Mouse (Mus musculus) MEL (cell line): Measurements from ENCODE around the gene Mgst3. TPM values are rescaled to one million over a fixed set of nuclear protein-coding genes. Genes with fewer than 3 reads are reported as not detected.

Source experiments
- DNase-seq: peaks from one replicate; pipeline ENCODE4 v3.0.0; 2011; ENCODE audit warnings: low read depth, low spot score
- H3K27ac ChIP-seq: 2 replicates; pipeline ENCODE4 v1.5.1; 2012; ENCODE audit warnings: low read depth, mild to moderate bottlenecking, control low read depth, low read length, moderate library complexity; ENCODE audit not compliant: control insufficient read depth
- H3K27me3 ChIP-seq, 2 experiments: fragments of 150-350 bp in 1 of 2; sonication (generic) in 1 of 2; 2 replicates each; pipeline ENCODE4 v1.6.1; 2012; ENCODE audit warnings: low read length in 2 of 2, mild to moderate bottlenecking in 2 of 2, improper control_type of control experiment in 1 of 2, moderate library complexity in 1 of 2; ENCODE audit not compliant: insufficient read depth in 2 of 2, control insufficient read depth in 1 of 2
- H3K36me3 ChIP-seq, 2 experiments: 2 replicates each; pipeline ENCODE4 v1.6.1; 2012 to 2014; ENCODE audit warnings: low read length in 2 of 2, improper control_type of control experiment in 1 of 2, inconsistent platforms in 1 of 2, mild to moderate bottlenecking in 1 of 2; ENCODE audit not compliant: insufficient read depth in 2 of 2, control insufficient read depth in 1 of 2
- H3K4me1 ChIP-seq, 2 experiments: fragments of 150-350 bp in 1 of 2; sonication (generic) in 1 of 2; 2 replicates each; pipeline ENCODE4 v1.6.1; 2012; ENCODE audit warnings: low read length in 2 of 2, improper control_type of control experiment in 1 of 2, mild to moderate bottlenecking in 1 of 2; ENCODE audit not compliant: insufficient read depth in 2 of 2, control insufficient read depth in 1 of 2
- H3K4me3 ChIP-seq, 2 experiments: fragments of 150-350 bp in 1 of 2; sonication (generic) in 1 of 2; 2 replicates each; pipeline ENCODE4 v1.5.1; 2012; ENCODE audit warnings: low read depth in 2 of 2, low read length in 2 of 2, mild to moderate bottlenecking in 2 of 2, moderate library complexity in 2 of 2, control low read depth in 1 of 2, improper control_type of control experiment in 1 of 2; ENCODE audit not compliant: control insufficient read depth in 1 of 2, insufficient read depth in 1 of 2
- H3K79me2 ChIP-seq: 2 replicates; pipeline ENCODE4 v1.6.1; 2012; ENCODE audit warnings: mild to moderate bottlenecking, low read length, moderate library complexity; ENCODE audit not compliant: control insufficient read depth, poor library complexity, insufficient read depth
- H3K9ac ChIP-seq: 2 replicates; pipeline ENCODE4 v1.6.1; 2012; ENCODE audit warnings: low read depth, mild to moderate bottlenecking, control low read depth, low read length, moderate library complexity; ENCODE audit not compliant: control insufficient read depth, poor library complexity, severe bottlenecking
- H3K9me3 ChIP-seq: fragments of 150-350 bp; sonication (generic); replicated peaks from 2 replicates; pipeline ENCODE4 v1.6.1; 2012; ENCODE audit warnings: mild to moderate bottlenecking, low read length, improper control_type of control experiment, moderate library complexity; ENCODE audit not compliant: insufficient read depth
- BHLHE40 ChIP-seq: IDR thresholded peaks from 2 replicates; pipeline ENCODE4 v1.6.1; 2012; ENCODE audit warnings: low read depth, mild to moderate bottlenecking, inconsistent platforms, low read length, improper control_type of control experiment, borderline replicate concordance
- CHD1 ChIP-seq: IDR thresholded peaks from 2 replicates; pipeline ENCODE4 v1.6.1; 2012; ENCODE audit warnings: low read depth, mild to moderate bottlenecking, inconsistent platforms, low read length, improper control_type of control experiment
- CHD2 ChIP-seq: IDR thresholded peaks from 2 replicates; pipeline ENCODE4 v1.6.1; 2011; ENCODE audit warnings: low read length, improper control_type of control experiment
- CTCF ChIP-seq, 3 experiments: IDR thresholded peaks in 2 of 3; conservative IDR thresholded peaks in 1 of 3; 2 replicates each; pipeline ENCODE4 v1.5.1; 2011 to 2012; ENCODE audit warnings: low read length in 3 of 3, low read depth in 2 of 3, mild to moderate bottlenecking in 2 of 3, improper control_type of control experiment in 1 of 3, inconsistent platforms in 1 of 3, mixed read lengths in 1 of 3, moderate library complexity in 1 of 3; ENCODE audit not compliant: control insufficient read depth in 1 of 3, insufficient read depth in 1 of 3, poor library complexity in 1 of 3, severe bottlenecking in 1 of 3
- E2F4 ChIP-seq: IDR thresholded peaks from 2 replicates; pipeline ENCODE4 v1.6.1; 2011; ENCODE audit warnings: low read depth, low read length, improper control_type of control experiment, borderline replicate concordance
- ELF1 ChIP-seq: IDR thresholded peaks from 2 replicates; pipeline ENCODE4 v1.6.1; 2014; ENCODE audit warnings: low read depth, mild to moderate bottlenecking, inconsistent platforms, low read length, improper control_type of control experiment, moderate library complexity
- EP300 ChIP-seq, 2 experiments: IDR thresholded peaks; 2 replicates each; pipeline ENCODE4 v1.6.1; 2011; ENCODE audit warnings: improper control_type of control experiment in 2 of 2, low read length in 2 of 2, low read depth in 1 of 2, mild to moderate bottlenecking in 1 of 2
- ETS1 ChIP-seq: IDR thresholded peaks from 2 replicates; pipeline ENCODE4 v1.6.1; 2012; ENCODE audit warnings: low read depth, mild to moderate bottlenecking, inconsistent platforms, low read length, improper control_type of control experiment, moderate library complexity
- GATA1 ChIP-seq: IDR thresholded peaks from 2 replicates; pipeline ENCODE4 v1.6.1; 2011; ENCODE audit warnings: low read depth, low read length, improper control_type of control experiment
- HCFC1 ChIP-seq: IDR thresholded peaks from 2 replicates; pipeline ENCODE4 v1.6.1; 2012; ENCODE audit warnings: low read depth, mild to moderate bottlenecking, inconsistent platforms, low read length, improper control_type of control experiment, moderate library complexity
- JUND ChIP-seq: IDR thresholded peaks from 2 replicates; pipeline ENCODE4 v1.6.1; 2011; ENCODE audit warnings: low read depth, mild to moderate bottlenecking, improper control_type of control experiment, low read length
- KAT2A ChIP-seq: conservative IDR thresholded peaks from 2 replicates; pipeline ENCODE4 v1.6.1; 2012; ENCODE audit warnings: low read depth, low read length, improper control_type of control experiment, inconsistent platforms
- MAFK ChIP-seq: IDR thresholded peaks from 2 replicates; pipeline ENCODE4 v1.6.1; 2011; ENCODE audit warnings: low read depth, mild to moderate bottlenecking, low read length, improper control_type of control experiment, borderline replicate concordance
- MAX ChIP-seq: IDR thresholded peaks from 2 replicates; pipeline ENCODE4 v1.6.1; 2011; ENCODE audit warnings: low read length, improper control_type of control experiment
- MAZ ChIP-seq: IDR thresholded peaks from 2 replicates; pipeline ENCODE4 v1.6.1; 2012; ENCODE audit warnings: low read depth, mild to moderate bottlenecking, inconsistent platforms, low read length, improper control_type of control experiment
- MEF2A ChIP-seq: IDR thresholded peaks from 2 replicates; pipeline ENCODE4 v1.6.1; 2014; ENCODE audit warnings: low read depth, mild to moderate bottlenecking, inconsistent platforms, low read length, improper control_type of control experiment; ENCODE audit not compliant: poor library complexity, insufficient replicate concordance, severe bottlenecking; ENCODE audit errors: extremely low read depth
- MYB ChIP-seq: IDR thresholded peaks from 2 replicates; pipeline ENCODE4 v1.6.1; 2011; ENCODE audit warnings: mild to moderate bottlenecking, low read depth, low read length, improper control_type of control experiment
- MYC ChIP-seq: IDR thresholded peaks from 2 replicates; pipeline ENCODE4 v1.6.1; 2011; ENCODE audit warnings: low read depth, mild to moderate bottlenecking, low read length, improper control_type of control experiment, moderate library complexity
- NELFE ChIP-seq: IDR thresholded peaks from 2 replicates; pipeline ENCODE4 v1.6.1; 2011; ENCODE audit warnings: low read depth, low read length, improper control_type of control experiment
- NRF1 ChIP-seq: IDR thresholded peaks from 2 replicates; pipeline ENCODE4 v1.6.1; 2014; ENCODE audit warnings: low read depth, mild to moderate bottlenecking, inconsistent platforms, low read length, improper control_type of control experiment, moderate library complexity; ENCODE audit not compliant: poor library complexity, insufficient read depth, severe bottlenecking
- POLR2A ChIP-seq, 2 experiments: IDR thresholded peaks; 2 replicates each; pipeline ENCODE4 v1.6.1; 2011 to 2012; ENCODE audit warnings: low read length in 2 of 2, mild to moderate bottlenecking in 2 of 2, control low read depth in 1 of 2, improper control_type of control experiment in 1 of 2, low read depth in 1 of 2, moderate library complexity in 1 of 2; ENCODE audit not compliant: control insufficient read depth in 1 of 2, insufficient read depth in 1 of 2, poor library complexity in 1 of 2
- POLR2AphosphoS2 ChIP-seq: IDR thresholded peaks from 2 replicates; pipeline ENCODE4 v1.6.1; 2011; ENCODE audit warnings: low read length, improper control_type of control experiment
- RAD21 ChIP-seq: IDR thresholded peaks from 2 replicates; pipeline ENCODE4 v1.6.1; 2011; ENCODE audit warnings: mild to moderate bottlenecking, low read depth, low read length, improper control_type of control experiment
- RCOR1 ChIP-seq: IDR thresholded peaks from 2 replicates; pipeline ENCODE4 v1.6.1; 2012; ENCODE audit warnings: low read depth, mild to moderate bottlenecking, inconsistent platforms, low read length, improper control_type of control experiment
- SIN3A ChIP-seq: IDR thresholded peaks from 2 replicates; pipeline ENCODE4 v1.6.1; 2012; ENCODE audit warnings: low read length, improper control_type of control experiment, inconsistent platforms
- SMC3 ChIP-seq: IDR thresholded peaks from 2 replicates; pipeline ENCODE4 v1.6.1; 2011; ENCODE audit warnings: low read depth, low read length, improper control_type of control experiment
- TAL1 ChIP-seq: IDR thresholded peaks from 2 replicates; pipeline ENCODE4 v1.6.1; 2012; ENCODE audit warnings: mild to moderate bottlenecking, inconsistent platforms, low read length, moderate library complexity, mixed read lengths
- TBP ChIP-seq: IDR thresholded peaks from 2 replicates; pipeline ENCODE4 v1.8.0; 2011; ENCODE audit warnings: low read depth, low read length, improper control_type of control experiment
- TCF12 ChIP-seq: IDR thresholded peaks from 2 replicates; pipeline ENCODE4 v1.6.1; 2014; ENCODE audit warnings: low read depth, mild to moderate bottlenecking, inconsistent platforms, low read length, improper control_type of control experiment, moderate library complexity
- USF1 ChIP-seq: IDR thresholded peaks from 2 replicates; pipeline ENCODE4 v1.6.1; 2014; ENCODE audit warnings: low read depth, mild to moderate bottlenecking, inconsistent platforms, low read length, improper control_type of control experiment, moderate library complexity
- USF2 ChIP-seq, 2 experiments: IDR thresholded peaks; 2 replicates each; pipeline ENCODE4 v1.6.1; 2011 to 2012; ENCODE audit warnings: improper control_type of control experiment in 2 of 2, low read length in 2 of 2, borderline replicate concordance in 1 of 2, inconsistent platforms in 1 of 2, low read depth in 1 of 2, mild to moderate bottlenecking in 1 of 2; ENCODE audit not compliant: insufficient read depth in 1 of 2
- ZC3H11A ChIP-seq: IDR thresholded peaks from 2 replicates; pipeline ENCODE4 v1.6.1; 2012; ENCODE audit warnings: low read depth, mild to moderate bottlenecking, inconsistent platforms, low read length, improper control_type of control experiment
- ZMIZ1 ChIP-seq: IDR thresholded peaks from 2 replicates; pipeline ENCODE4 v1.6.1; 2012; ENCODE audit warnings: low read depth, mild to moderate bottlenecking, inconsistent platforms, low read length, improper control_type of control experiment, moderate library complexity
- ZNF384 ChIP-seq: IDR thresholded peaks from 2 replicates; pipeline ENCODE4 v1.6.1; 2012; ENCODE audit warnings: low read depth, mild to moderate bottlenecking, inconsistent platforms, low read length, improper control_type of control experiment
- polyA plus RNA-seq, 2 experiments: library from polyadenylated mRNA; stranded (reverse) in 1 of 2; unstranded in 1 of 2; fragments of >175 nt in 1 of 2; fragments of >200 nt in 1 of 2; gene quantifications; 2 replicates each; pipeline versions ENCODE4 v1.2.1 to v1.2.4; 2012; ENCODE audit warnings: low replicate concordance in 2 of 2, low read depth in 1 of 2; ENCODE audit not compliant: insufficient read length in 2 of 2, insufficient read depth in 1 of 2, missing spikeins in 1 of 2
- total RNA-seq: library from RNA; depleted of rRNA; stranded (reverse); fragments of 300-350 nt; gene quantifications from 2 replicates; pipeline ENCODE4 v1.2.3, GENCODE M21; 2012; rRNA removed

Mgst3 gene
- 16.5 and 17.0 TPM in 2 replicates for total RNA-seq
- polyA plus RNA-seq: 10 to 100 TPM in 1 of 2 experiments, not detected in 1; 33.2 TPM

DNA sequence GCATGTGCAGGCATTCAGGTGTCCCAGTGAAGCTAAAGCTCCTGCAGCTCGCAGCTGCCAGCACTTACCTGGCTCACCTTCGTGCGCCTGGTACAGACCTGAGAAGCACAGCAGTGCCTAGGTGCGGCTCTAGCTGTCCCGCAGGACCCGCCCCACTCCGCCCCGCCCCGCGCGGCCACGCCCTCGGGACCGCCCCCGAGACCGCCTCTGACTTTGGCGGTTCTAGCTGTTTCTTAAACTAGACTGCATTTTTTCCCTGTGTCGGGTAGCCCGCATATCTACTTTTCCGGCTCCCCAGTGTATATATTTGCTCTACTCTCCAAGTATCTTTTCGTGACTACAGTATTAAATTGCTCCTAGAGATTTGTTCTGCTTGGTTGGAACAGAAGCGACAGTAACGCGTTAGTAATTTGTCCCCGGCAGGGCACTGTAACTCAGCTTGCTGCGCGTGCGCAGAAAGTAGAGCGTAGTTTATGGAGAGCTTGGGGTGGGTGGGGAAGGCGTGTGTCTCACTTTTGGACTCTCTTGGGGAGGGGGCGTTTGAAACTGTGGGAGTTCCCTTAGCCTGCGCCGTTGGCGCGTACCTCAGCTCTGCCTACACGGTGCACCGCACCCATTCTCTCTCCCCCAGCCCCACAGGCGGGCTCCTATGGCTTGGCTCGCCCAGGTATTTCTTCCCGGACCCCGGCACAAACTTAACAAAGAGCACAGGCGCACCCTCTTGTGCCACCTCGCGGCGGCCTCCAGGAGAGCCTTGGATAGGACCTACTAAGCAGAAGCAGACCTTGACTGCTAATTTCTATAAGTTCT is at the start of gene Mgst3:
Gene Mgst3, minus strand, starts transcription at position 159 of the 810 bp plus-strand sequence.
- H3K79me2 ChIP-seq: no peaks in the 10 kb centered on the region; the same call in 1 of the 2 replicates
- peaks cover 0 to 2% of the 10 kb centered on the region in 2 experiments; a peak in 2 of 4 replicates for H3K4me1 ChIP-seq
- peaks cover 0 to 6% of the 10 kb centered on the region in 2 experiments; a peak in 2 of 4 replicates for H3K36me3 ChIP-seq
- TF ChIP-seq EP300 (IDR thresholded peaks at IDR 0.05; ENCODE audit: low read depth in 1 of 2, low read length in 2 of 2) (no peak), TBP (peak; percentile 58; the same call in 1 of the 2 replicates), ZNF384 (no peak), RCOR1 (no peak), BHLHE40 (0 out of 2 replicates have a peak, but pooled peaks have one; percentile 31), MAX (peak; percentile 63; the same call in 1 of the 2 replicates), CHD2 (no peak), MEF2A (no peak), ZMIZ1 (no peak; the same call in 1 of the 2 replicates), MYB (no peak), TCF12 (peak; percentile 64), KAT2A (peak; percentile 70), MAZ (peak; percentile 89; the same call in 1 of the 2 replicates), ZC3H11A (no peak), USF1 (no peak), RAD21 (peak; percentile 27), NRF1 (peak; percentile 83), SIN3A (peak; percentile 90), ELF1 (peak; percentile 51; the same call in 1 of the 2 replicates), ETS1 (no peak), GATA1 (no peak), E2F4 (0 out of 2 replicates have a peak, but pooled peaks have one; percentile 66), MAFK (no peak), TAL1 (no peak), POLR2A (IDR thresholded peaks at IDR 0.05; ENCODE audit: control insufficient read depth in 1 of 2, insufficient read depth in 1 of 2, low read depth in 1 of 2, low read length in 2 of 2, poor library complexity in 1 of 2) (peak; percentile 39 to 88; a peak in 2 of 4 replicates), SMC3 (peak; percentile 60), MYC (peak; percentile 50; the same call in 1 of the 2 replicates), CHD1 (no peak), CTCF (IDR thresholded peaks at IDR 0.05 in 2 of 3, conservative IDR thresholded peaks at IDR 0.05 in 1 of 3; ENCODE audit: control insufficient read depth in 1 of 3, insufficient read depth in 1 of 3, low read depth in 2 of 3, low read length in 3 of 3, poor library complexity in 1 of 3, severe bottlenecking in 1 of 3) (peak; percentile 36 to 53 (median 41); a peak in 5 of 6 replicates), HCFC1 (peak; percentile 89), POLR2AphosphoS2 (peak; percentile 61; the same call in 1 of the 2 replicates), USF2 (IDR thresholded peaks at IDR 0.05; ENCODE audit: borderline replicate concordance in 1 of 2, insufficient read depth in 1 of 2, low read depth in 1 of 2, low read length in 2 of 2) (no peak), JUND (no peak), NELFE (peak; percentile 86)

More for the DNA sequence above, at the start of gene Mgst3:
- Histone ChIP-seq H3K9me3 (no peaks in the 10 kb centered on the region), H3K9ac (peak within 1 kb of the TSS; percentile 66), H3K4me3 (peak within 1 kb of the TSS; percentile 60 to 89), H3K27me3 (peaks cover 0 to 5% of the 10 kb centered on the region in 2 experiments; a peak in 3 of 4 replicates), H3K27ac (peak within 1 kb of the TSS; percentile 85)
- peak; percentile 97 for DNase-seq
